Mouse (Mus musculus): ENCODE data around the gene Slc35d2. TPM values are rescaled to one million over a fixed set of nuclear protein-coding genes. Genes with fewer than 3 reads are reported as not detected.
"Not testable (repeated sequence)": the region's sequence is repeated elsewhere in the genome, so short reads cannot be mapped to it uniquely, and the experiment has no call there.

The Slc35d2 gene
- total RNA-seq, 2 experiments from 2014 or later, result 3.2 to 3.3 TPM

DNA sequence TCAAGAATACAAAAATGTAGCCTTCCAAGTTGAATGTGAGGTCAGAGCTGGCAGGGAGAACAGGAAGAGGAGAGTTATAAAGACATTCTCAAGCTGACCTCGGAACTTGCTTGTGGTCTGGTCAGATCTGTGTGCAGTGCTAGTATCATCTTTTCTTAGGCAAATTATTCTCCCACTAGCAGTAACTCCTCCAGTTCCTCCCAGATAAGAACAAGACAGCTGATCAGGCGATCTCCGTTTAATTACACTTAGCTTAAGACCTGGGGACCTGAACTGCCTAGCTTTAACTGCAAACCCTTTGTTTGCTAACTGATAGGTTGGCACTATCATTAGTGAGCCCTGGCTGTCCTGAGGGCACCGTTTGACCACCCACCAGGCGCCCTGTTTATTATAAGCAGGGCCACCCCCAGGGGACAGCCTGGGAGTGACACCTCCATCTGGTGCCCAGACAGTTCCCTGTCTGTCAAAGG lies 20.8 kb downstream of the Slc35d2 start:
- no peak for DNase-seq

GRCm38 (mm10) chr13:64107535-64107934 lies 21.6 kb downstream of the Slc35d2 start:
- no peak for DNase-seq

- no peak for DNase-seq
These were observed 22.1 kb downstream of the Slc35d2 start for GRCm38 (mm10) chr13:64107105-64107504.

GRCm38 (mm10) chr13:64105690-64106089 lies 23.5 kb downstream of the Slc35d2 start:
- DNase-seq, result no peak

DNA sequence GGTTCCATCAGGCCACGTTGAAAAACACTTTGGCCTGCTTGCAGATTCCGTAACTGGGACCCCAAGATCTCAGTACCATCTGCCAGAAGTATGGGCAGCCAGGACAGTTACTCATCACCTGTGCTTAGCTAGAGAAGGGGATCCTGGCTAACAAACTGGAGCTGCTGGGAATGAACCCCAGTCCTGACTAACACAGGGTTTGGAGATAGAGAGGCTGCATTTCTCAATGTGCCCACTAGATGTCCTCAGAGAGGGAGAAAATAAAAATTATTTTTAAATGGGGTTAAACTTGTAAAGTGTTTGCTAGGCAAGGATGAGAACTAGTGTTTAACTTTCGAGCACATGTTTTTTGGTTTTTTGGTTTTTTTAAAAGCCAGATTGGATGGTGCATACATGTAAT lies 29.0 kb downstream of the Slc35d2 start:
- DNase-seq, result peak; percentile 52

DNA sequence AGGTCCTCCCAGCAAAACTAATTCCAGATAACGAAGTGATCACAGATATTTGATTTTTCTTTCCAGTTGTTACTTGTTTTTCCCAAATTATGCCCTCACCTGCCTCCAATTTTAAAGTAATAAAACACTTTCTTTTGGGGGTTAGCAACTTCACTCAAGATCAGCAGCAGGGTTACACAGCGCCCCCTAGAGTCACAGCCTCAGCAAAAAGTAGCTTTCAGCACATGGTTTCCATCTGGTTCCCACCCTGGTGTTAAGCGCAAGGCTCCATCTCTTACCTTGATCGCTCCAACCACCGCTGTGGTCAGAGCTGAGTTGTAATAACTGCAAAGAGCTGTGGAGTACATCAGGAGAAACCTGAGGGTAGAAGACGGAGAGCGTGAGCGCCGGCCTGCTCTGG lies 30.2 kb downstream of the Slc35d2 start:
- DNase-seq, result peak; percentile 50

DNA sequence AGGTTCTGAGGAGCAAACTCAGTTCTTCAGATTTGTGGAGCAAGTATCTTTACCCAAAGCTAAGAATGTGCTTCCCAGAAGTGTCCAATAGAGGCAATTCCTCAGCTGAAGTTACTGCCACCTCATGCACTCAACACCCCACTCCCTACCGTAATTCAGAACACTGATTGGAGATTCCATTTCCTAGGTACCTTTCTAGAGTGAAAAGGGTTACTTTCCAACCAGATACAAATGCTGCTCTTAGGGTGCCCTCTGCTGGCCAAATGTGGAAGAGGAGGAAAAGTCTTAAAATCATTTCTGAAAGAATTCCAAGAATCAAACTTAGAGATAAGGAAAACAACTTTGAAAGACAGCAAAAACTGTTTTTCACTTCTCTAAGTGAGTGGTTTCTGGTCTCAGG lies 35.8 kb downstream of the Slc35d2 start:
- DNase-seq, result peak; percentile 83

GRCm38 (mm10) chr13:64092752-64093151 lies 36.4 kb downstream of the Slc35d2 start:
- no peak for DNase-seq

- no peak for DNase-seq
These were observed 37.0 kb downstream of the Slc35d2 start for GRCm38 (mm10) chr13:64092141-64092540.

GRCm38 (mm10) chr13:64091006-64091405 lies 38.2 kb downstream of the Slc35d2 start:
- no peak for DNase-seq

GRCm38 (mm10) chr13:64090278-64090677 lies 38.9 kb downstream of the Slc35d2 start:
- DNase-seq, result no peak

DNA sequence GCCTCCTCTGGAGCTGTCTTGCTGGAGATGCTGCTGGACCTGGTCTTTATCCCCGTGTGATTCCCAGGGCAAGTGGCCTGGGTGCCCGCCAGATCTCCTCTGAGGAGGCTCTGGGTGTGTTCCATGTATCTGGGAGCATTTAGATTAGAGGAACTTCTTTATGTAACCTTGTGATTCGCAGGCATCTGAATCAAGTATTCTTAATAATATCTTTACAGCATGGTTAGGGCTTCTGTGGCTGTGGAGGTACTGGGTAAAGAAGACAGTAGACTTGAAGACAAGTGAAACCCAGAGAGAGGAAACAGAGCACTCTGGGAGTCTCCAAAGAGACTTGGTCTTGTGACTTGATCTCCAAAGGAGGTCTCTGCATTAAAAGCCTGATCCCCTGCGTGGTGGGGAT lies 40.0 kb downstream of the Slc35d2 start, which contains the start of gene Hsd17b3:
TSS of gene Hsd17b3 (minus strand) at position 101 of the 400 bp plus-strand sequence.
- DNase-seq, result no peak

- no peak for DNase-seq
These were observed 41.1 kb downstream of the Slc35d2 start for GRCm38 (mm10) chr13:64088057-64088456.

GRCm38 (mm10) chr13:64086036-64086435 lies 43.1 kb downstream of the Slc35d2 start:
- DNase-seq, result no peak

GRCm38 (mm10) chr13:64083331-64083730 lies 45.8 kb downstream of the Slc35d2 start:
- no peak for DNase-seq

DNA sequence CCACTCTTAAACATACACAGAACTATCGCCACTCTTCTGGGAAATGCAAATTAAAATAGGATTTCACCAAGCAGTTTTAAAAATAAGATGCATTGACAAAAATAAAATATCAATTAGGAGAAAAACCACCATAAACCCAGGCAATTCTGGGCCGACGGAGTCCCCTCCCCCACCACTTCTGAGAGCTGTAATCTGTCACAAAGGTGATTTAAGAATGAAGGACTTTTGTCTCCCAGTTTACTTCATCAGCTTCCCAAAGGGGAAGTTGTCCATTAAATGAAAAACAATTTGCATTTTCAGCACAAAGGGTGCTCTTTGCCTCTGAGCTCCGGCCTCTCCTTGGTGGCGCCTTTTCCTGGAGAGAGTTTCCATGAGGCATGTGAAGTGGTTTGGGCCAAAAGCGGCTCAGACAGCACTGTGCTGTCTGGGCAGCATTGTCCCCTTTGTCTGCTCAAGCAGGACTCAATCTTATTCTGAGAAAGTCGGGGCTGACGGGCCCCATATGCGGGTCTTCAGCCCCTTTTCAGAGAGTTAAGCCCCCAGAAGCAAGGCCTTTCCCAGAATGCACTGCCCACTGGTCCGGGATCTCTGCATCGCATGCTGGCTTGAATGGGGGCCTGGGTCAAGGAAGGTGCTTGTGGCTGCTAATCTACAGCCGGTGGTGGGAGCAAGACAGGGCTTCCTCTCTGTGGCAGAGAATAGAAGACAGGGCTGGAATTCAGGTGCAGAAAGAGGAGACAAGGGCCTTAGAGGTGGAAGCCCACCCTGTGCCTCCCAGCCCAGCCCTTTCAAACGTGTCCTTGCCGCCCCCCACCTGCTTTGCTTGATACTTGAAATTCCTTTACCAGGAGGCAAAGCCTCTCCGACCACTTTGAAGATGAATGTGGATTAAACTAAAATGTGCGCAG lies 47.9 kb downstream of the Slc35d2 start:
- no peak for DNase-seq

GRCm38 (mm10) chr13:64077591-64077990 lies 51.6 kb downstream of the Slc35d2 start:
- DNase-seq, result no peak

DNA sequence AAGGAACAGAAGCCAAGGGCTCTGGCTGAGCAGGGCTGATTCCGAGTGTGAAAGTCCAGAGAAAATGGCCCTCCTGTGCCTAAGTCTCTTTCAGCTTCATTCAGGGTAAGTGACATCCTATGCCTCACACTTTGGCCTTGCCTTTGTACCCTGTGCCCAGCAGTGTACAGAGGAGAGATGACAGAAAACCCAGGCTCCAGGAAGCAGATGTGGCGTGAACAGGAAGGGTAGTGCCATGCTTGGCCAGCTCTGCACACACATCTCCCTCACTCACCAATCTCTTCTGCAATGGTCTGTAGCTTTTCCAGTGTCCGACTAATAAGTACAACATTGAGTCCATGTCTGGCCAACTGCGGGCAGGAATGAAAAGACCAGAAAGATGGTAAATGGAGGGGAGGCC lies 53.1 kb downstream of the Slc35d2 start:
- DNase-seq, result no peak

- DNase-seq, result no peak
These were observed 62.5 kb downstream of the Slc35d2 start for GRCm38 (mm10) chr13:64066653-64067052.

DNA sequence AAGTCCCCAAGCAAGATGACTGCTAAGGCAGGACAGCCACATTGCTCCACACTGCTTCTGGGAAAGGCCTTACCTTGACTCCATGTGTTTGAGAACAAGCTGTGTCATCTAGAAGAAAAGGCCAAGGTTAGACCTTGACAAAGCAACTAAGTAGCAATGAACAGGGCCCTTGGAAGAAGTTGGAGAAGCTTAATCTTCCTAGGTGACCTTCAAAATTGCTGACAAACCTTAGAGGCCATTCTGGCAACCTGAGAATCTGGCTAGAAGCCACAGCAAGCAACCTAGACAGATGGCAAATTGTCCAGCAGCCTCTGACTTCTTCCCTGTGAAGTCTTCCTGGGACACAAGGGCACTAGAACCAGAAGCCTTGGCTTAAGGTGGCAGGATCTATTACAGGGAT lies 64.9 kb downstream of the Slc35d2 start:
- DNase-seq, result no peak

GRCm38 (mm10) chr13:64060935-64061506 lies 68.1 kb downstream of the Slc35d2 start:
- DNase-seq, result no peak

- no peak for DNase-seq
These were observed 75.2 kb downstream of the Slc35d2 start for GRCm38 (mm10) chr13:64053959-64054358.

- not testable (repeated sequence) for DNase-seq
These were observed 76.9 kb downstream of the Slc35d2 start for GRCm38 (mm10) chr13:64052281-64052680.

GRCm38 (mm10) chr13:64050895-64051294 lies 78.3 kb downstream of the Slc35d2 start:
- peak; percentile 31 for DNase-seq

All from heart, postnatal 4 days (tissue).